Mouse (Mus musculus) adrenal gland, adult (tissue): Measurements from ENCODE around the gene Bbox1.

Experiments
- DNase-seq, 2 experiments: peaks; one replicate each; pipeline ENCODE4 v3.0.0; 2022 to 2023; ENCODE audit warnings: low spot score in 1 of 2; ENCODE audit not compliant: inconsistent age in 2 of 2

Gene Bbox1

DNA sequence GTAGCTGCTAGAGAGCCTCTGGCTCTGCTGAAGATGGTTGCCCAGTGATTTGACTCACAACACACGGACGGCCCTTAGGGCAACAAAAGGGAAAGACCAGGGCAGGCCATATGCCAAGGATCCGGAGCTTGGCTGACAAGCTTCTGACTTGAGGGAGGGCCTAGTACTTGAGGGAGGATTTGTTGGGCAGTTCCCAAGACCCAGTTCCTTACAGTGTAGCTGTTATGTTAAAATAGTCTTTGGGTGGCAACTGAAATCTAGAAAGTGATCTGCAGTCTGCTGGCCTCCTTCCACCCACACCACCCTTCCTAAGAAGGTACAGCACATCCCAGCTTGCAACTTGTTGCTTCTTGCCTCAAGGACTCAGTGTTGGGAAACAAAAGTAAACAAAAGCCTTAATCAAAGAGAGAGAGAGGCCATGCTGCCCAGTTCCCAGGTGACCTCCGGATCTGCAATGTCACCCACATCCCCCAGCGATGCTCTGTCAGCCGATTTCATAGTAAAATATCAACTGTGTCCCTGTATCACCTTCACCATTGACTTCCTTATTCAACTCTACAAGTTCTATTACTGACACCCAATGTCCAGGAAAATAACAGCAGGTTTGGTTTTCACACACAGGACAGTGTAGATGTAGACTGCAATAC is at the start of gene Bbox1:
Gene Bbox1 (minus strand): TSS at position 52 of the 647 bp plus-strand sequence.
- peak in 1 of 2 experiments; percentile 23 for DNase-seq

DNA sequence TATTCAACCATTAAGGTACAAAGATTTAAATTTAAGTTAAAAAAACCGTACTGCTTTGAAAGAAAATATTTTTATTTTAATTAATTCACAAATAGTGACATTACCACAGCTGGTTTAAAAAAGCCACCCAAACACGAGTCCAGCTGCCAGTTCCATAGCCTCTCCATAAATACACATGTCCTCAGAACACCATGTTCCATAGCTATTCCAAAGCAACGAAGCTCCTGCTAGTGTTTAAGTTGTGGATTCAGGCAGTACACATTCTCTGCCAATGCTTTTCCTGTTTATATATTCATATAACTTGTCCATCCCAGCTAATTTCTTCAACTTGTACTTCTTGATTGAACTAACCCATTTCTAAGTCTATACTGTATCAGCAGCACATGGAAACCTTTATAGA is 49.5 kb upstream of the Bbox1 start:
- no peak for DNase-seq

- DNase-seq: peak; percentile 11 to 78
Observed at GRCm38 (mm10) chr2:110362432-110363283, 48.3 kb upstream of the Bbox1 start, which contains the start of gene Fibin. Gene Fibin, minus strand, starts transcription at chr2:110363183.

GRCm38 (mm10) chr2:110353302-110353970 is 39.1 kb upstream of the Bbox1 start:
- no peak for DNase-seq

- no peak for DNase-seq
Observed at GRCm38 (mm10) chr2:110351843-110352251, 37.5 kb upstream of the Bbox1 start.

DNA sequence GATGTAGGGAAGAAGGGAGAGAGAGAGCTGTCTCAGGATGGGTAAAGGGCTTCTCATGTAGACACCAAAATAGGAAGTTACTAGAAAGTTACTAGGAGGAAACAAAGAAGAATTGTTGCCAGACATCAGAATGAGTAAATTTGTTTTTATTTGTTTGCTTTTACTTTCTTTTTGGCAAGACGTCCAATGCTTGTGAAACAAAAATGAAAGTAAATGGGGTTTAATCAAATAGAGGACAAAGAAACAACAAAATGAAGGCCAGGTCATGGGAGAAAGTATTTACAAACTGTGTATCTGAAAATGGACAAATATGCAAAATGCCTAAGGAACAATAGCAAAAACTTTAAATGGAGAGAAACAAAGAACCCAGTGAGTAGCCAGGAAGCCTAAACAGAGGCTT is 37.0 kb upstream of the Bbox1 start:
- no peak for DNase-seq

DNA sequence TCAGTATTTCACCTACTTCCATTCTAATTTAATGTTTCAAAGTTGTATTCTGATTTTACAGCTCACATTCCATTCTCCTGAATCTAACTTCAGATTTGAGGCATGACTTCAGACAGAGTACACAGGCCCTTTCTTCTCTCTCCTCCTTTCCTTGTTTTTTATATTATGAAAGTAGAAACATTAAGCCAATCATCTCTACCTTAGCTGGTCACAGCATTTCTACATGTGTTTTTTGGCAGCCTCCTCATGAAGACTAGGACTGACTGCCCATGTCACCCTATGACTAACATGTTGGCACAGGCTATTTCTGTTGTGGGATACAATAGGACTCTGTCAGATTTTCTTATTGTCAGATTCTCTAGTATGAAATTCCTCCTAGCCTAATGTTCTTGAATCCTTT is 14.6 kb upstream of the Bbox1 start:
- DNase-seq: no peak

- DNase-seq: no peak
Observed at GRCm38 (mm10) chr2:110319949-110320348, 5.6 kb upstream of the Bbox1 start.

DNA sequence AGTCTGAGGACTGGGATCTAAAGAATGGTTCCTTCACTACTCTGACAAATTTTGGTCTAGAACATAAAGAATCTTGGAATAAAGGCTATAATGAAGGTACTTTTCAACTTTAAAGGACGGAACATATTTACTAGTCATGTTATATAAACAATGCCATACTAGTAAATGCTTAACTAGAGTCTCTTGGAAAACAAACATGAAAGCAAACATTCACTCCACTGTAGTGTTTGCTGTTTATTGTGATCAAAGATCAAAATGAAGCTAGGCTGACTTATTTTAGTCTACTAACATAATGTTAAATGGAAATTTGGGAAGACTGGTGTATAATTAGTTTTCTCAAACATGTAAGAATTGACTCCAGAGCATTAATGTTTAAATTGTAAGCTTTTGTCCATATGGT is 4.9 kb upstream of the Bbox1 start:
- no peak for DNase-seq

DNA sequence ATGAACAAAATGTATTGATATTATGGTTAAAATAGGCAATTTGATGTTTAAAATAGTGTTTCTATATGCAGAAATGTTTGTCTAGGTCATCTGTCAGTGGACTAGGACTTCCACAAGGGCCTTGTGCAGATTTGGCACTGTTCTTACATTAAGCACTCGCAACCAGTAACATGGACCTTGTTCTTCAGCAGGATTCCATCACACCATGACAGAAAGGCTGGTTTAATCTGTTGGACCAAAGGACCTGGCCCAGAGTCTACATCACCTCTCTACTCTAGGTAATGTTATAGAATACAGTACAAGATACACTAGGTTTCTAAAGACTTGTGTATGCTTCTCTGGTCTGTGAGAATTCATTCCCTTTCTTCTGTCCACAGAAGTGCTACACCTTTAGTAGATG is 4.4 kb upstream of the Bbox1 start:
- no peak for DNase-seq

GRCm38 (mm10) chr2:110316116-110316883 is 1.9 kb upstream of the Bbox1 start:
- no peak for DNase-seq

DNA sequence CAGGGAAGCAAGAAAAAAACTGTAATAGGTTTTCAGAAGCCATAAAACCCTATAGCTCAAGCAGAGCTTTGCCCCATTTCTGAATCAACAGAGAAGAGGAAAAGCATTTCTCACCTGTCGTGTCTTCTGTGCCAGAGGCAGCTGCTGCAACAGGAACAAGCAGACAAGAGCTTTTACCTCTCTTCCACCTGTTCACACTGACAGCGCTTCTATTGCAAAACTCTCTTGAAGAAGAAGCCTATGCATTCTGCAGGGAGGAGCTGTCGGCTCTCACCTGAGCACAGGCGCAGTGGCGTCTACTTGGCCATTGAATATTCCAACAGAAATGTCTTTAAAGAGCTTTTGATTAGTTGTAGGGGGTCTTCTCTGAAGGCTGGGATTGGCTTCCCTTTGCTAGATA is 286 bp downstream of the Bbox1 start:
- DNase-seq: no peak

DNA sequence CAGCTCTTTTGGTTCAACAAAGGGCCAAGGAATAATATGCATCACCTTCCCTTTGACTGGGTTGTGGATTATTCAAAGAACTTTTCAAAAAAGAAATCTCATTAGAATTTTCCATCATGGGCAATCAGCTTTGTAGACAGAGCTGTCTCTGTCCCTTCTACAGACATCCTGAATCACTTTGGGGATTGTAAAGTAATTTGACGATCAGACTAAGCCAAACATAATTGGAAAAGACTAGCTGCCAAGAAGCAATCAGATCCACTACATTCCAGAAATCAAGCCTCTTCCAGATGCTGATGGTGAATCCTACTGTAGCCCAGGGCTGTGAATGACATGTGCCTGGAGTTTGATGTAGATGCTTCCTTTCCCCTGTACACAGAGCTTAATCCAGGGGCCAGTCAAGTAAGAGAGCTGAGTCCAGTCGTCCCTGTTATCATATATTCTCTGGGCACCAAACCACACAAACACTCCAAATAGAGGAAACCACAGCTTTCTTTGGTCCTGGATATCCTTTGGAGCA is 995 bp downstream of the Bbox1 start:
- DNase-seq: no peak

DNA sequence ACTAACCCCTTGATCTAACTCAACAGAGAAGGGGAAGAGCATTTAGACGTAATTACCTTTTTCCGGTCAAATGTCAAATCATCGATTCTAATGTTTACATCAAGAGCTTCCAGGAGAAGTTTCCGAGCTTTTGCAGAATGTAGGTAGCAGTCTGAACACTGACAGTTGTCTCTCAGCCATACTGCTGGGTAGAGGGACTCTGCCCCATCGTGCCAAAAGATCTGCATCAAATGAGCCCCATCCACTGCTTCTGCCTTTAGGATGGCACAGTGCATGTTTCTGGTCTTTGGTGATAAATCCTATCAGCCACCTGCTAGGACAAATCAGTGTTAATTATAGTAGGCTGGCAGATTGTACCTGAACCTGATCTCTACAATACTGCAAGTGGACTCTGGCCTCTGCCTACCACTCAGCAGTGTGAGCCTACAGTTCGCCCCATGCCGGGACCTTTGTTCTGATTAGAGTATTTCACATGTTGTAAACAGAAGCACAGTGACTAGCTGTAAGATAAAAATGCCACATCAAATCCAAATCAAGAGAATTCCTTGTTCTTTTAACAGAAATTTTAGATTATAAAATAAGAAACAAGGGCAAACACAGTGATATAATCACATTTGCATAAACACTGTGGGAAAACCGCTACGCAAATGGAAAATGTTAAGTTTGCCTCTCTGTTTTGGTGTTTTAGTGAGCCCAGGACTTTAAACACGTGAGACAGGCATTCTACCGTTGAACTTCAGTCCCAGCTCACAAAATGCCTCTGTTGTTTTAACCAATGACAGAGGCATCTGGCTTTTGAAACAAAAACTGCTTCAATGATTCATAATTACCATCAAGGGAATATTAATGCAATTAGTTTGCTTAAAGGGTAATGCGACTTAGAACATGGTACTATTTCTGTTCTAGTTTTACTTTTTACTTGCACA is 8.7 kb downstream of the Bbox1 start:
- no peak for DNase-seq

- DNase-seq: no peak
Observed at GRCm38 (mm10) chr2:110302261-110302660, 12.1 kb downstream of the Bbox1 start.

DNA sequence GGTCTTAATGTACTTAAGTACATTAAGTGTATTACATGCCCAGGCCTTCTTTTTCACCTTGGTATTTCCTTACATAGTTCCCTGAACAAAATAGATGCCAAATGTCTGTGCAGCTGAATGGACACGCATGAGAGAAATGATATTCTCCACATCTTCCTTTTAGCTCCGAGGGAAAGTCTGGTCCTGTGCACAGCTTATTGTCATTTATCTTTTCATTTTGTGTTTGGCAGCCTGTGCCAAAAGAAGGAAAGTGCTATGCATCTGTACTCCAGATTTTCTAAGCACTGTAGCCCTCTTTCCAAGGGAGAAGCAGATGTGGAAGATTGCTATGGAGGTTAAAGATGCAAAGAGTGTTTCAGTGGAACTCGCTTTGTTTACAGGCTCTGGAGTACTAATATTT is 13.0 kb downstream of the Bbox1 start:
- DNase-seq: no peak

- DNase-seq: no peak
Observed at GRCm38 (mm10) chr2:110294927-110295326, 19.4 kb downstream of the Bbox1 start.

GRCm38 (mm10) chr2:110287959-110288358 is 26.4 kb downstream of the Bbox1 start:
- no peak for DNase-seq

DNA sequence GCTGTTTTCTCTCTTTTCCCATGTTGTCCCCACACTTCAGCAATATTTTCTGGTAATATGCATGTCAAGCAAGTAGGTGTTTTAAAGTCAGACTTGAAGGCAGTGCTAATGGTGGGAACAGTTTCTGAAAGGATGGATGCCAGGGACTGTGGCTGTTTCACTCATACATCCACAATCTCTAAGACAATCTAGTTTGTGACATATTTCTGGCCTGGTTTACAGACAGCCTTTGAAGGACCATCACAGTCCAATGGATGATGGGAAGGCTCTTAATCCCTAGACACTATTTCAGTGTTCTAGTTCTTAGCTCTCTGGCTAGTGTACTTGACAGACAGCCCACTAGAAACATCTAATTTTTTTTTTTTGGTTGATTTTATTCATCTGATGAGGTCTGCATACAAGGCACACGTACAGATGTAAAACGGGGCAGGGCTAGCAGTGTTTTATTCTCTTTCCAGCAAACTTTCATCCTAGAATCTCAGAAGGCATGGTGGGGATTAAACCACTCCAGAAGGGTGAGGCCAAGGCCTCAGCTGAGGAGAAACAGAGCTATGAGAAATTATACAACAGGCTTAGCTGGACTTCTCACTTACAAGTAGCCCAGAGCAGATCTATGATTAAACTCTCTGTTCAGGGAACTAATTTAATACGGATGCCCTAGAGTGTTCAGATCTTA is 28.4 kb downstream of the Bbox1 start:
- DNase-seq: no peak
